Mouse (Mus musculus) thymus, postnatal 10 days (tissue): ENCODE results near the gene Mlc1.
A peak's percentile ranks its signal among the peaks of the same experiment; 100 is the strongest.

Experiments used
- DNase-seq, 2 experiments: peaks; one replicate each; pipeline ENCODE4 v3.0.0; 2021; ENCODE audit warnings: low spot score in 2 of 2

Mlc1 gene

GRCm38 (mm10) chr15:88937291-88937650, 41.5 kb downstream of the Mlc1 start:
- no peak for DNase-seq

- no peak for DNase-seq
Measured at GRCm38 (mm10) chr15:88936619-88937290, 42.1 kb downstream of the Mlc1 start.

GRCm38 (mm10) chr15:88934141-88934540, 44.7 kb downstream of the Mlc1 start:
- DNase-seq, result no peak

GRCm38 (mm10) chr15:88932667-88933066, 46.1 kb downstream of the Mlc1 start:
- no peak for DNase-seq

- no peak for DNase-seq
Measured at GRCm38 (mm10) chr15:88921992-88922310, 56.9 kb downstream of the Mlc1 start.

- peak; percentile 17 to 75 for DNase-seq
Measured at GRCm38 (mm10) chr15:88921131-88921991, 57.4 kb downstream of the Mlc1 start.

GRCm38 (mm10) chr15:88920065-88920464, 58.7 kb downstream of the Mlc1 start:
- DNase-seq, result no peak

- no peak for DNase-seq
Measured at GRCm38 (mm10) chr15:88919328-88919727, 59.5 kb downstream of the Mlc1 start.

GRCm38 (mm10) chr15:88917126-88917525, 61.7 kb downstream of the Mlc1 start:
- no peak for DNase-seq

GRCm38 (mm10) chr15:88916366-88916765, 62.4 kb downstream of the Mlc1 start:
- no peak for DNase-seq

GRCm38 (mm10) chr15:88915046-88915445, 63.8 kb downstream of the Mlc1 start:
- DNase-seq, result no peak

- DNase-seq, result no peak
Measured at GRCm38 (mm10) chr15:88906347-88906746, 72.5 kb downstream of the Mlc1 start.
